Mouse (Mus musculus) kidney, embryonic 16.5 days (tissue): Measurements from ENCODE around the gene Ap1b1. TPM values are rescaled to one million over a fixed set of nuclear protein-coding genes. Genes with fewer than 3 reads are reported as not detected.

ENCODE experiments used
- ATAC-seq: fragments of 200-750 bp; cut with Nextera tagmentation; 2 replicates; pipeline ENCODE4 v1.8.0; 2017; ENCODE audit warnings: moderate TSS enrichment; ENCODE audit not compliant: low FRiP score, low TSS enrichment
- H3K27ac ChIP-seq: fragments of 300-500 bp; sonication (generic); 2 replicates; pipeline ENCODE4 v1.5.1; 2014; ENCODE audit warnings: low read length
- H3K27me3 ChIP-seq: fragments of 300-500 bp; sonication (generic); 2 replicates; pipeline ENCODE4 v1.6.1; 2014; ENCODE audit warnings: low read length, control low read depth, mixed read lengths; ENCODE audit not compliant: insufficient read depth
- H3K36me3 ChIP-seq: fragments of 300-500 bp; sonication (generic); 2 replicates; pipeline ENCODE4 v1.6.1; 2014; ENCODE audit warnings: low read length, control low read depth, mixed read lengths; ENCODE audit not compliant: insufficient read depth
- H3K4me1 ChIP-seq: fragments of 300-500 bp; sonication (generic); 2 replicates; pipeline ENCODE4 v1.6.1; 2014; ENCODE audit warnings: low read length, control low read depth, mixed read lengths; ENCODE audit not compliant: insufficient read depth
- H3K4me2 ChIP-seq: fragments of 300-500 bp; sonication (generic); replicated peaks from 2 replicates; pipeline ENCODE4 v1.6.1; 2014; ENCODE audit warnings: low read depth, low read length
- H3K4me3 ChIP-seq: fragments of 300-500 bp; sonication (generic); 2 replicates; pipeline ENCODE4 v1.5.1; 2014; ENCODE audit warnings: mild to moderate bottlenecking, low read length
- H3K9ac ChIP-seq: fragments of 300-500 bp; sonication (generic); replicated peaks from 2 replicates; pipeline ENCODE4 v1.6.1; 2014; ENCODE audit warnings: low read length
- H3K9me3 ChIP-seq: fragments of 300-500 bp; sonication (generic); 2 replicates; pipeline ENCODE4 v1.6.1; 2016; ENCODE audit warnings: low read length, control low read depth
- WGBS: fragments of 180-500 bp; shearing (Covaris S2); extraction: QIAGEN DNeasy Blood & Tissue Kit; methylation state at CpG from one replicate; pipeline ENCODE4 v1.1.7; 2014; 5-methylcytosine and 5-hydroxymethylcytosine counted together
- polyA plus RNA-seq: library from polyadenylated mRNA; unstranded; fragments of >200 nt; fragmentation: Nextera tagmentation; extraction: Ambion mirVana; gene quantifications from 2 replicates; pipeline ENCODE4 v1.2.1, GENCODE M21; 2015

Ap1b1 gene
- polyA plus RNA-seq, 1 experiment from 2014 or later: 76.9 TPM

GRCm38 (mm10) chr11:5057856-5058641 lies 71.4 kb downstream of the Ap1b1 start, which contains the start of gene Rasl10a:
Rasl10a (plus strand) TSS chr11:5058128.
- Histone ChIP-seq H3K9me3 (no peaks in the 10 kb centered on the region), H3K9ac (peak within 1 kb of the TSS; percentile 63), H3K27ac (no peak within 1 kb of the TSS), H3K4me3 (peak within 1 kb of the TSS; percentile 55), H3K27me3 (peaks cover 46% of the 10 kb centered on the region), H3K4me1 (peaks cover 59% of the 10 kb centered on the region), H3K36me3 (no peaks in the 10 kb centered on the region), H3K4me2 (peak within 1 kb of the TSS; percentile 93)
- WGBS: 1% methylated on average over 76 of the region's 77 CpGs
- no peak; the same call in 1 of the 2 replicates for ATAC-seq

- H3K27ac ChIP-seq: no peak overlapping the region
- 37% methylated on average over 9 of the region's 9 CpGs for WGBS
- no peaks in the 10 kb centered on the region for H3K36me3 ChIP-seq
- no peak overlapping the region for H3K9ac ChIP-seq
- H3K4me3 ChIP-seq: no peak overlapping the region
- peaks cover 65% of the 10 kb centered on the region for H3K4me1 ChIP-seq
- H3K27me3 ChIP-seq: peaks cover 48% of the 10 kb centered on the region
- no peak for ATAC-seq
- H3K4me2 ChIP-seq: 0 out of 2 replicates have a peak overlapping the region, but pooled peaks have one; percentile 93
- no peaks in the 10 kb centered on the region for H3K9me3 ChIP-seq
Measured at GRCm38 (mm10) chr11:5058783-5059182, 72.2 kb downstream of the Ap1b1 start.

GRCm38 (mm10) chr11:5059230-5059629 lies 72.6 kb downstream of the Ap1b1 start:
- H3K4me3 ChIP-seq: no peak overlapping the region
- no peaks in the 10 kb centered on the region for H3K36me3 ChIP-seq
- no peak overlapping the region for H3K9ac ChIP-seq
- 0 out of 2 replicates have a peak overlapping the region, but pooled peaks have one; percentile 7 for H3K4me2 ChIP-seq
- H3K27ac ChIP-seq: no peak overlapping the region
- H3K9me3 ChIP-seq: no peaks in the 10 kb centered on the region
- H3K4me1 ChIP-seq: peaks cover 68% of the 10 kb centered on the region
- no peak for ATAC-seq
- WGBS: 20% methylated on average over 14 of the region's 14 CpGs
- peaks cover 48% of the 10 kb centered on the region for H3K27me3 ChIP-seq

- WGBS: 13% methylated on average over 27 of the region's 27 CpGs
- Histone ChIP-seq H3K4me3 (no peak overlapping the region), H3K9ac (no peak overlapping the region)
Measured at GRCm38 (mm10) chr11:5059704-5060156, 73.1 kb downstream of the Ap1b1 start.

GRCm38 (mm10) chr11:5060756-5061412 lies 74.3 kb downstream of the Ap1b1 start:
- Histone ChIP-seq H3K9me3 (no peaks in the 10 kb centered on the region), H3K4me2 (peak overlapping the region; percentile 68), H3K9ac (no peak overlapping the region), H3K27me3 (peaks cover 48% of the 10 kb centered on the region), H3K36me3 (no peaks in the 10 kb centered on the region), H3K4me3 (peak overlapping the region; percentile 32), H3K27ac (no peak overlapping the region), H3K4me1 (peaks cover 74% of the 10 kb centered on the region)
- ATAC-seq: no peak
- whole genome bisulfite sequencing: 63% methylated on average over 28 of the region's 28 CpGs

More at GRCm38 (mm10) chr11:5059704-5060156, 73.1 kb downstream of the Ap1b1 start:
- no peaks in the 10 kb centered on the region for H3K36me3 ChIP-seq
- no peak overlapping the region for H3K4me2 ChIP-seq
- no peak for ATAC-seq
- no peaks in the 10 kb centered on the region for H3K9me3 ChIP-seq
- H3K27me3 ChIP-seq: peaks cover 48% of the 10 kb centered on the region
- no peak overlapping the region for H3K27ac ChIP-seq
- peaks cover 72% of the 10 kb centered on the region for H3K4me1 ChIP-seq

GRCm38 (mm10) chr11:5061413-5062139 lies 75.0 kb downstream of the Ap1b1 start:
- Histone ChIP-seq H3K9ac (peak overlapping the region; percentile 55), H3K4me2 (peak overlapping the region; percentile 68), H3K4me1 (peaks cover 69% of the 10 kb centered on the region), H3K4me3 (peak overlapping the region; percentile 32), H3K36me3 (no peaks in the 10 kb centered on the region), H3K9me3 (no peaks in the 10 kb centered on the region), H3K27me3 (peaks cover 47% of the 10 kb centered on the region), H3K27ac (no peak overlapping the region)
- peak; percentile 25 for ATAC-seq
- 2% methylated on average over 56 of the region's 62 CpGs for WGBS

- no peak for ATAC-seq
- WGBS: 23% methylated on average over 13 of the region's 13 CpGs
- H3K9ac ChIP-seq: peak overlapping the region; percentile 32; the same call in 1 of the 2 replicates
- peaks cover 40% of the 10 kb centered on the region for H3K27me3 ChIP-seq
- no peaks in the 10 kb centered on the region for H3K9me3 ChIP-seq
- H3K4me1 ChIP-seq: peaks cover 63% of the 10 kb centered on the region
- H3K27ac ChIP-seq: no peak overlapping the region
- H3K36me3 ChIP-seq: no peaks in the 10 kb centered on the region
- peak overlapping the region; percentile 68 for H3K4me2 ChIP-seq
- H3K4me3 ChIP-seq: peak overlapping the region; percentile 32
Measured at GRCm38 (mm10) chr11:5062326-5062725, 75.7 kb downstream of the Ap1b1 start.

GRCm38 (mm10) chr11:5062860-5063505 lies 76.4 kb downstream of the Ap1b1 start:
- no peak overlapping the region for H3K9ac ChIP-seq
- H3K4me1 ChIP-seq: peaks cover 57% of the 10 kb centered on the region
- H3K27me3 ChIP-seq: peaks cover 34% of the 10 kb centered on the region
- peaks cover 2% of the 10 kb centered on the region; the same call in 1 of the 2 replicates for H3K36me3 ChIP-seq
- no peak overlapping the region for H3K4me2 ChIP-seq
- H3K9me3 ChIP-seq: no peaks in the 10 kb centered on the region
- no peak for ATAC-seq
- WGBS: 66% methylated on average over 13 of the region's 13 CpGs
- H3K27ac ChIP-seq: no peak overlapping the region
- no peak overlapping the region for H3K4me3 ChIP-seq
